Mouse (Mus musculus) G1E (cell line): Measurements from ENCODE around the gene Pwwp2a. TPM values are rescaled to one million over a fixed set of nuclear protein-coding genes. Genes with fewer than 3 reads are reported as not detected.

ENCODE experiments used
- ATAC-seq: 2 replicates; pipeline ENCODE4 v1.8.0; 2016; ENCODE audit warnings: mild to moderate bottlenecking; ENCODE audit not compliant: insufficient number of reproducible peaks, poor library complexity, low FRiP score, severe bottlenecking; ENCODE audit errors: extremely low read depth
- DNase-seq: peaks from one replicate; pipeline ENCODE4 v3.0.0; 2012; ENCODE audit warnings: low spot score
- H3K27me3 ChIP-seq: 2 replicates; pipeline ENCODE4 v1.6.1; 2012; ENCODE audit warnings: mild to moderate bottlenecking, low read length, inconsistent platforms; ENCODE audit not compliant: insufficient read depth
- H3K36me3 ChIP-seq: replicated peaks from 2 replicates; pipeline ENCODE3; 2012; ENCODE audit warnings: mild to moderate bottlenecking, inconsistent platforms
- H3K4me1 ChIP-seq: 2 replicates; pipeline ENCODE4 v1.6.1; 2012; ENCODE audit warnings: low read depth, low read length, inconsistent platforms, mixed read lengths; ENCODE audit not compliant: insufficient read depth
- H3K4me3 ChIP-seq: 2 replicates; pipeline ENCODE4 v1.5.1; 2012; ENCODE audit warnings: low read depth, mild to moderate bottlenecking, inconsistent platforms, low read length, moderate library complexity, mixed read lengths
- H3K9me3 ChIP-seq: replicated peaks from 2 replicates; pipeline ENCODE4 v1.6.1; 2012; ENCODE audit warnings: inconsistent platforms
- CTCF ChIP-seq: IDR thresholded peaks from 2 replicates; pipeline ENCODE4 v1.5.1; 2012; ENCODE audit warnings: low read depth, low read length, inconsistent platforms, mixed read lengths
- GATA1 ChIP-seq: IDR thresholded peaks from 2 replicates; pipeline ENCODE4 v1.6.1; 2012; ENCODE audit warnings: borderline replicate concordance, low read length, inconsistent platforms, mixed read lengths
- GATA2 ChIP-seq: IDR thresholded peaks from 2 replicates; pipeline ENCODE4 v1.6.1; 2012; ENCODE audit warnings: low read depth, low read length, inconsistent platforms, borderline replicate concordance
- POLR2AphosphoS5 ChIP-seq: IDR thresholded peaks from 2 replicates; pipeline ENCODE4 v1.6.1; 2012; ENCODE audit warnings: low read depth, low read length, inconsistent platforms; ENCODE audit not compliant: insufficient replicate concordance
- TAL1 ChIP-seq: conservative IDR thresholded peaks from 2 replicates; pipeline ENCODE4 v1.6.1; 2012; ENCODE audit warnings: low read depth, low read length, inconsistent platforms, mixed read lengths
- polyA plus RNA-seq: library from polyadenylated mRNA; stranded (reverse); fragments of >175 nt; gene quantifications from 2 replicates; pipeline ENCODE4 v1.2.3, GENCODE M21; 2012
- total RNA-seq, 2 experiments: library from RNA; stranded (forward) in 1 of 2; stranded (reverse) in 1 of 2; fragments of 200-1000 nt in 1 of 2; fragments of >200 nt in 1 of 2; fragmentation: Nextera tagmentation in 1 of 2; gene quantifications; 2 replicates each; pipeline ENCODE4 v1.2.3; 2014 to 2017

The Pwwp2a gene
- total and polyA plus RNA-seq, 3 experiments = 5.2 to 73.2 (median 38.2) TPM

DNA sequence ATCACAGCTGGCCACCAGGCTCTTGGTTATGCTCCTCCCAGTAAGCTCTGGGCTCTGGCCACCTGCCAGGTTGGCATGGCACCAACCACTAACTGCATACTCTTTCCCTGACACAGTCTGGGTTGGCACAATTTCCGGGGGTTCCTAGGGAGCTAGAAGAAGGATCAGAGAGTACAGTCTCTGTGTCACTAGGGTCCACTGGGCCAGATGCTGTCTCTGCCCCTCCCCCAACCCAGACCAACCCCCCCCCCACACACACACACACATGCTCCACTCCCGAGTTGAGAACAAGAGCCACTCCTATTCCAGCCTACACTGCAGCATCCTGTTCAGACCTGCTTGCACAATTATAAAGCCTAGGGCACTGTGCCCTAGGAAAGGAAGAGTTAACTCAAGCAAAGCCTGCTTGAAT lies 38.6 kb upstream of the Pwwp2a start:
- Histone ChIP-seq H3K36me3 (no peaks in the 10 kb centered on the region), H3K9me3 (no peaks in the 10 kb centered on the region), H3K4me3 (no peak overlapping the region), H3K27me3 (peaks cover 10% of the 10 kb centered on the region), H3K4me1 (no peaks in the 10 kb centered on the region)
- no peak for TF ChIP-seq TAL1
- TF ChIP-seq CTCF = no peak
- no peak for TF ChIP-seq GATA2
- no peak for TF ChIP-seq POLR2AphosphoS5
- no peak for TF ChIP-seq GATA1
- ATAC-seq (no peak), DNase-seq (no peak)

DNA sequence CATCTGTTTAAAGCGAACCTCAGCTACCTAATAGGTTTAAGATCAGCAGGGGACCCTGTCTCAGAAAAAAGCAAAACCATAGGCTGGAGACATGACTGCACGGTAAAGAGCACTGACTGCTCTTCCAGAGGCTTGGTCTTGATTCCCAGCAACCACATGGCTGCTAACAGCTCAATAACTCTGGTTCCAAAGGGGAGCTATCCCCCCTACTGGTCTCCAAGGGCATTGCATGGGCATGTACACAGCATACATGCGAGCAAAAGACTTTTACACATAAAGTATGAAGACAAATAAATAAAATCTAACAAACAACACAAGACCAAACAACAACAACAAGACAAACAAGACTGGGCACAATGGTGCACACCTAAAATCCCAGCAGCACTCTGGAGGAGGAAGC lies 36.5 kb upstream of the Pwwp2a start:
- H3K27me3 ChIP-seq = peaks cover 8% of the 10 kb centered on the region
- DNase-seq = no peak
- H3K4me3 ChIP-seq = no peak overlapping the region
- no peaks in the 10 kb centered on the region for H3K4me1 ChIP-seq
- no peak; the same call in 1 of the 2 replicates for ATAC-seq
- H3K36me3 ChIP-seq = no peaks in the 10 kb centered on the region
- H3K9me3 ChIP-seq = no peaks in the 10 kb centered on the region
- TF ChIP-seq GATA1 (no peak), POLR2AphosphoS5 (no peak), TAL1 (no peak), CTCF (peak; percentile 46; the same call in 1 of the 2 replicates), GATA2 (no peak)

DNA sequence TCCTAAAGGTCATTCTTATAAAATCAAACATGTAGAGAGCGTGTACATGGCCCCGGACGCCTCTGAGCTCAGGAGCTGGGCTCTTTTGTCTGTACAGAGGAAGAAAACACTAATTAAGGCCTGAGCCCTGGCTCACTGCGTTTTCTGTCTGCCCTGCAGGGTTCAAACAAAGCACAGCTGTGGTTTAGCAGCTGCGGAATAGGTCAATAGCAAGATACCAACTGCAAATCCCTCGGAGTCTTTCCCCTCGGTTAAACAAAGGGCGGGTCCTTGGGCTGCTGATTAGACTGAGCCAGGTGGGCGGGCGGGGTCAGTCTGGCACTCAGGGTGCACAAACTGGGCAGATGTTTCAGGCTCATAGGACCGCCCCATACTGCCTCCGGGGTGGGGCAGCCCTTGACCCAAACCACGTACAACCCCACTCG lies 28.7 kb upstream of the Pwwp2a start:
- no peak for DNase-seq
- Histone ChIP-seq H3K36me3 (no peaks in the 10 kb centered on the region), H3K4me3 (no peak overlapping the region), H3K9me3 (no peaks in the 10 kb centered on the region), H3K27me3 (peaks cover 18% of the 10 kb centered on the region), H3K4me1 (no peaks in the 10 kb centered on the region)
- TF ChIP-seq TAL1 (no peak), GATA1 (no peak), CTCF (no peak), GATA2 (no peak), POLR2AphosphoS5 (no peak)
- no peak for ATAC-seq

- ATAC-seq (no peak), DNase-seq (no peak)
- no peak for TF ChIP-seq POLR2AphosphoS5
- Histone ChIP-seq H3K4me1 (no peaks in the 10 kb centered on the region), H3K36me3 (no peaks in the 10 kb centered on the region), H3K27me3 (peaks cover 17% of the 10 kb centered on the region), H3K9me3 (no peaks in the 10 kb centered on the region), H3K4me3 (no peak overlapping the region)
These were observed 25.3 kb upstream of the Pwwp2a start for GRCm38 (mm10) chr11:43656464-43656863.

GRCm38 (mm10) chr11:43658010-43658409 lies 23.8 kb upstream of the Pwwp2a start:
- no peaks in the 10 kb centered on the region for H3K36me3 ChIP-seq
- no peak overlapping the region for H3K4me3 ChIP-seq
- no peaks in the 10 kb centered on the region for H3K9me3 ChIP-seq
- TF ChIP-seq TAL1 = no peak
- TF ChIP-seq POLR2AphosphoS5 = no peak
- TF ChIP-seq GATA1 = no peak
- no peak for TF ChIP-seq CTCF
- no peak for TF ChIP-seq GATA2
- no peaks in the 10 kb centered on the region for H3K4me1 ChIP-seq
- H3K27me3 ChIP-seq = peaks cover 6% of the 10 kb centered on the region
- ATAC-seq (no peak), DNase-seq (no peak)

GRCm38 (mm10) chr11:43667038-43667745 lies 14.6 kb upstream of the Pwwp2a start:
- ATAC-seq (no peak), DNase-seq (no peak)
- TF ChIP-seq GATA1 = no peak
- no peak for TF ChIP-seq TAL1
- no peak for TF ChIP-seq POLR2AphosphoS5
- TF ChIP-seq CTCF = no peak
- no peak for TF ChIP-seq GATA2
- Histone ChIP-seq H3K27me3 (peaks cover 20% of the 10 kb centered on the region), H3K4me3 (no peak overlapping the region), H3K4me1 (no peaks in the 10 kb centered on the region), H3K9me3 (no peaks in the 10 kb centered on the region), H3K36me3 (no peaks in the 10 kb centered on the region)
